Mouse (Mus musculus): ENCODE measurements around the gene Rasd1. TPM values are rescaled to one million over a fixed set of nuclear protein-coding genes. Genes with fewer than 3 reads are reported as not detected.
"Not testable (repeated sequence)": the region's sequence is repeated elsewhere in the genome, so short reads cannot be mapped to it uniquely, and the experiment has no call there.

Gene Rasd1
- polyA plus RNA-seq, 1 experiment from 2014 or later, result 1.7 TPM

GRCm38 (mm10) chr11:59952892-59953291 lies 11.9 kb downstream of the Rasd1 start:
- H3K27me3 ChIP-seq (ENCODE audit: low read depth, poor library complexity, severe bottlenecking), result no peaks in the 10 kb centered on the region
- H3K36me3 ChIP-seq, result peaks cover 24% of the 10 kb centered on the region
- peaks cover 10% of the 10 kb centered on the region for H3K4me1 ChIP-seq
- WGBS, result 91% methylated on average over 14 of the region's 14 CpGs
- DNase-seq (ENCODE audit: low spot score), result no peak
- no peak overlapping the region for H3K4me3 ChIP-seq
- H3K9me3 ChIP-seq (replicated peaks), result no peaks in the 10 kb centered on the region
- no peak overlapping the region for H3K27ac ChIP-seq (replicated peaks)

DNA sequence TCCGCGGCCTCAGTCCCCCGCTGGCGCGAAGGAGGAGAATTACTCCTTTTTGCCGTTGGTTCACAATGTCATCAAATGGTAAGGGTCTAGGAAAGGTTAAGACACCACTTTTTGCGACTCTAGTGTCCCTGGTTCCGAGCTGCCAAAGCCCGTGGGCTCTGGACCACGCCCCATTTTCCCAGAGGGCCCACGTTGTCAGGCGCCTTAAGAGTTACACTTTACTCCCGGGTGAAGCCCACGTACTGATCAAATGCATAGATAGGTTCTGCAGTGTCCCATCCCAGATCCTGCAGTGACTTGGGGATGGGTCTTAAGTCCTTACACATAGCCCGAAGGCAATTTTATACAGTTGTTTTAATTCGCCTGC lies 16.4 kb downstream of the Rasd1 start:
- Histone ChIP-seq H3K36me3 (0 out of 2 replicates have a peak, but pooled peaks cover 6% of the 10 kb centered on the region), H3K27me3 (ENCODE audit: low read depth, poor library complexity, severe bottlenecking) (no peaks in the 10 kb centered on the region), H3K9me3 (replicated peaks) (no peaks in the 10 kb centered on the region), H3K4me1 (peaks cover 21% of the 10 kb centered on the region), H3K4me3 (peak overlapping the region; percentile 88), H3K27ac (replicated peaks) (peak overlapping the region; percentile 93)
- WGBS, result 2% methylated on average over 16 of the region's 16 CpGs
- no peak for DNase-seq (ENCODE audit: low spot score)

DNA sequence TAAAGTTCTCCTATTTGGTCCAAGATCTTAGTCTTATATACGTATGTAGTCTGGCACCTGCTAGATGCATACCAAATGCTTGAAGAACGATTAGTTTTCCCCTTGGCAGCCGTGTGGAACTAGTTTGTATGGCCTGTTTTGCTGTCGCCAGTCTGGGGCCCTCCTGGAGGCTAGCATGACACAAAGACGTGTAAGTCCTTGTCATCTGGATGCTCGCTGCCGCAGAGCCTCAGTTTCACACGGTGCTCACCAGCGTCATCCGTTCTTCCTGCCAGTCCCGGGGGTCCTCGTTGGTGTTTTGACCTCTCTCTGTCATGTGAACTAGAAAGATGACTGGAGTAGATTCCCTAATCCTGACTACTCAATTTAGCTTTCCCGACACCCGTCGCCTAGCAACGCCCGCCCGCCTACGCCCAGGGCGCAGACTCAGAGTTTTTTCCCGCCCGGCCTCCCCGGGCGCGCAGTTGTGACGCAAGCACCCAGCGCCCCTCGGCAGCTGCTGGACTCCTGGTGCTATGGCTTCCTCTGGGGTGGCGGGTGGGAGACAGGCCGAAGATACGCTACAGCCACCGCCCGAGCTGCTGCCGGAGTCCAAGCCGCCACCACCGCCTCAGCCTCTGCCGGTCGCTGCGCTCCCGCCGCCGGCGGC lies 16.9 kb downstream of the Rasd1 start, which contains the start of gene Med9:
Gene Med9 (plus strand): TSS at position 455 of the 649 bp plus-strand sequence.
- 2% methylated on average over 43 of the region's 43 CpGs for WGBS
- Histone ChIP-seq H3K4me1 (peaks cover 21% of the 10 kb centered on the region), H3K9me3 (replicated peaks) (no peaks in the 10 kb centered on the region), H3K36me3 (0 out of 2 replicates have a peak, but pooled peaks cover 6% of the 10 kb centered on the region), H3K27me3 (ENCODE audit: low read depth, poor library complexity, severe bottlenecking) (no peaks in the 10 kb centered on the region), H3K4me3 (peak within 1 kb of the TSS; percentile 88), H3K27ac (replicated peaks) (peak within 1 kb of the TSS; percentile 93)
- peak; percentile 96 for DNase-seq (ENCODE audit: low spot score)

DNA sequence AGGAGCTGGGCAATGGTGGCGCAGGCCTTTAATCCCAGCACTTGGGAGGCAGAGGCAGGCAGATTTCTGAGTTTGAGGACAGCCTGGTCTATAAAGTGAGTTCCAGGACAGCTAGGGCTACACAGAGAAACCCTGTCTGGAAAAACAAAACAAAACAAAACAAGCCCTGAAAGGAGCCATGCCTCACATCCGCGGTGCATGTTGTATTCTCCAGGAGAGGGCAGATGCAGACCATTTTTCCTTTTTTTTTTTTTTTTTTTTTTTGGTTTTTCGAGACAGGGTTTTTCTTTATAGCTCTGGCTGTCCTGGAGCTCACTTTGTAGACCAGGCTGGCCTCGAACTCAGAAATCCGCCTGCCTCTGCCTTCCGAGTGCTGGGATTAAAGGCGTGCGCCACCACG lies 19.9 kb downstream of the Rasd1 start:
- not testable (repeated sequence) for DNase-seq (ENCODE audit: low spot score); H3K9me3 ChIP-seq (replicated peaks); H3K4me3 ChIP-seq; H3K27ac ChIP-seq (replicated peaks); H3K36me3 ChIP-seq; H3K27me3 ChIP-seq (ENCODE audit: low read depth, poor library complexity, severe bottlenecking)
- 90% methylated on average over 10 of the region's 10 CpGs for WGBS
- peaks cover 21% of the 10 kb centered on the region for H3K4me1 ChIP-seq

DNA sequence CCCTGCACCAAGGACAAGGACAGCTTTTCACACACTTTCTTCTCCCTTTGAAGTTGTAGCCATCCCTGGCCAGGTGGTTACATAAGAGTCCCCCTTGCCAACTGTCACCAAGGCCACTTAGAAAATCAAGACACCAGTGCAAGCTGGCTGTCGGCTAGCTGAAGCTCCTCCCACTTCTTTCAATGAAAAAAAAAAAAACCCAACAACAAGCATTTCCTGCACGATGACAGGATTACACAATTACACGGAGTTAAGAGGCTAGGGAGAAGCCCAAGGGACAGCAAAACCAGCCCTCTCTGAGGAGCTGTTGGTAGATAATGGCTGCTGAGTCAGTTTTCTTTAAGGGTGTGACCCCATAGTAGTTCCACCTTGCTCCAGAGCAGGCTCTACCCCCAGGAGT lies 23.4 kb downstream of the Rasd1 start:
- H3K4me3 ChIP-seq, result no peak overlapping the region
- no peaks in the 10 kb centered on the region for H3K36me3 ChIP-seq
- DNase-seq (ENCODE audit: low spot score), result no peak
- H3K27ac ChIP-seq (replicated peaks), result no peak overlapping the region
- no peaks in the 10 kb centered on the region for H3K4me1 ChIP-seq
- H3K27me3 ChIP-seq (ENCODE audit: low read depth, poor library complexity, severe bottlenecking), result no peaks in the 10 kb centered on the region; the same call in 1 of the 2 replicates
- WGBS, result 25% methylated on average over 3 of the region's 3 CpGs
- H3K9me3 ChIP-seq (replicated peaks), result no peaks in the 10 kb centered on the region

DNA sequence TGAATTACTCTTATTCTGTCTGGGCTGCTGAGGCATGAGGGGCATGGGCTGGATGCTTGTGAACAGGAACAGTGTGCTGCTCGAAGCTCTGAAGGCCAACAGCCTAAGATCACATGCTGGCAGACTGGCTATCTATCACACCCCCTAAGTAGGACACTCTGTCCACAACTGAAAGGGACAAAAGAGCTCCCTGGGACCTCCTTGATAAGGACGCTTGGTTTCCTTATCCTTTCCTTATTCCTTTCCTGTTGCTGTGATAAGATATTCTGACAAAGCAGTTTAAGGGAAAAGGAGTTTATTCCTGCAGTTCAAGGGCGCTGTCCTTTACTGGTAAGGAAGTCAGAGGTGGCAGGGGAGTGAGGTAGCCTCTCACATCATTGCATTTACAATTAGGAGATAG lies 24.1 kb downstream of the Rasd1 start:
- Histone ChIP-seq H3K4me1 (no peaks in the 10 kb centered on the region), H3K27ac (replicated peaks) (no peak overlapping the region), H3K36me3 (no peaks in the 10 kb centered on the region), H3K4me3 (no peak overlapping the region), H3K27me3 (ENCODE audit: low read depth, poor library complexity, severe bottlenecking) (no peaks in the 10 kb centered on the region; the same call in 1 of the 2 replicates), H3K9me3 (replicated peaks) (no peaks in the 10 kb centered on the region)
- no peak for DNase-seq (ENCODE audit: low spot score)
- WGBS, result 66% methylated on average over 3 of the region's 3 CpGs

DNA sequence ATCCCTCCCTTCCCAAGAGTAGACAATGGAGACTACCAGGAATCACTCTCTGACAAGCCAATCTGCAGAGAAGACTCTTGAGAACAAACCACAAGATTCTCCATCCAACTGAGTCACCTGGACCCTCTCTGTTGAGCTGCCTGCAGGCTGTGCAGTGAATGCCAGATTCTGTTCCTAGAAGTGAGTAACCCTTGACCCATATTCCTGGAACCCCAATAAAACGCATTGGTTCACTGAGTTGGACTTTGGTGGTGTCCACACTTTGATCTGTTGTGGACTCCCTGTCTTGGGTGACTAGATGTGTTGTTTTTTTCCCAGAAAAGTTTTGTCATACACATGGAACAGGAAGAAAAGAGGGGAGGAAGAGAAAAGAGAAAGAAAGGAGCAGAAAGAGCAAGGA lies 24.9 kb downstream of the Rasd1 start:
- Histone ChIP-seq H3K9me3 (replicated peaks) (no peaks in the 10 kb centered on the region), H3K27ac (replicated peaks) (no peak overlapping the region), H3K4me3 (no peak overlapping the region), H3K27me3 (ENCODE audit: low read depth, poor library complexity, severe bottlenecking) (no peaks in the 10 kb centered on the region; the same call in 1 of the 2 replicates), H3K4me1 (no peaks in the 10 kb centered on the region), H3K36me3 (no peaks in the 10 kb centered on the region)
- WGBS, result 81% methylated on average over 1 of the region's 1 CpGs
- DNase-seq (ENCODE audit: low spot score), result no peak

- Histone ChIP-seq H3K4me1 (0 out of 2 replicates have a peak, but pooled peaks cover 6% of the 10 kb centered on the region), H3K27ac (replicated peaks) (no peak overlapping the region), H3K27me3 (ENCODE audit: low read depth, poor library complexity, severe bottlenecking) (peaks cover 4% of the 10 kb centered on the region; the same call in 1 of the 2 replicates), H3K9me3 (replicated peaks) (no peaks in the 10 kb centered on the region), H3K36me3 (no peaks in the 10 kb centered on the region), H3K4me3 (no peak overlapping the region)
- WGBS, result 60% methylated on average over 2 of the region's 2 CpGs
- DNase-seq (ENCODE audit: low spot score), result no peak
These were observed 27.1 kb downstream of the Rasd1 start for GRCm38 (mm10) chr11:59937615-59938014.

GRCm38 (mm10) chr11:59937023-59937422 lies 27.7 kb downstream of the Rasd1 start:
- Histone ChIP-seq H3K4me3 (no peak overlapping the region), H3K9me3 (replicated peaks) (no peaks in the 10 kb centered on the region), H3K36me3 (no peaks in the 10 kb centered on the region), H3K4me1 (0 out of 2 replicates have a peak, but pooled peaks cover 6% of the 10 kb centered on the region), H3K27me3 (ENCODE audit: low read depth, poor library complexity, severe bottlenecking) (0 out of 2 replicates have a peak, but pooled peaks cover 4% of the 10 kb centered on the region), H3K27ac (replicated peaks) (no peak overlapping the region)
- no peak for DNase-seq (ENCODE audit: low spot score)
- 84% methylated on average over 3 of the region's 3 CpGs for whole genome bisulfite sequencing

DNA sequence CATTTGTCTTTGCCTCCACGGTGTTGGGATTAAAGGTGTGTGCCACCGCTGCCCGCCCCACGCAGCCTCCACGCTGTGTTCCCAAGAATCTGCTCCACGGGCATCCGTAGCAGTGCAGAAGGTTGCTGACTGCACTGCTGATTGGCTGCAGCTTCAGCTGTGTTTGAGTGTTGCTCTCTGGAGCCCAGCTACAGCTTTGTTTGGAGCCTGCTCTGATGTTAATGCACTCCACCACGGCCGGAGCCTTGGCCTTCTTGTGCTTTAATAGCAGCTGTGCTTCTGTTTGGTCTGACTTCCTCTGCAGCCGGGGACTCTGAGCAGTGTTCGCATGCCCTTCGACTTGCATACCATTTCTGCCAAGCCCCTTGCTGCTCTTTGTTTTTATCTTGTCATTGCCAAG lies 30.8 kb downstream of the Rasd1 start:
- H3K4me3 ChIP-seq, result no peak overlapping the region
- 57% methylated on average over 12 of the region's 12 CpGs for WGBS
- H3K27me3 ChIP-seq (ENCODE audit: low read depth, poor library complexity, severe bottlenecking), result 0 out of 2 replicates have a peak, but pooled peaks cover 4% of the 10 kb centered on the region
- no peak for DNase-seq (ENCODE audit: low spot score)
- 0 out of 2 replicates have a peak overlapping the region, but pooled peaks have one; percentile 33 for H3K27ac ChIP-seq (replicated peaks)
- no peaks in the 10 kb centered on the region for H3K9me3 ChIP-seq (replicated peaks)
- no peaks in the 10 kb centered on the region for H3K36me3 ChIP-seq
- H3K4me1 ChIP-seq, result 0 out of 2 replicates have a peak, but pooled peaks cover 6% of the 10 kb centered on the region

DNA sequence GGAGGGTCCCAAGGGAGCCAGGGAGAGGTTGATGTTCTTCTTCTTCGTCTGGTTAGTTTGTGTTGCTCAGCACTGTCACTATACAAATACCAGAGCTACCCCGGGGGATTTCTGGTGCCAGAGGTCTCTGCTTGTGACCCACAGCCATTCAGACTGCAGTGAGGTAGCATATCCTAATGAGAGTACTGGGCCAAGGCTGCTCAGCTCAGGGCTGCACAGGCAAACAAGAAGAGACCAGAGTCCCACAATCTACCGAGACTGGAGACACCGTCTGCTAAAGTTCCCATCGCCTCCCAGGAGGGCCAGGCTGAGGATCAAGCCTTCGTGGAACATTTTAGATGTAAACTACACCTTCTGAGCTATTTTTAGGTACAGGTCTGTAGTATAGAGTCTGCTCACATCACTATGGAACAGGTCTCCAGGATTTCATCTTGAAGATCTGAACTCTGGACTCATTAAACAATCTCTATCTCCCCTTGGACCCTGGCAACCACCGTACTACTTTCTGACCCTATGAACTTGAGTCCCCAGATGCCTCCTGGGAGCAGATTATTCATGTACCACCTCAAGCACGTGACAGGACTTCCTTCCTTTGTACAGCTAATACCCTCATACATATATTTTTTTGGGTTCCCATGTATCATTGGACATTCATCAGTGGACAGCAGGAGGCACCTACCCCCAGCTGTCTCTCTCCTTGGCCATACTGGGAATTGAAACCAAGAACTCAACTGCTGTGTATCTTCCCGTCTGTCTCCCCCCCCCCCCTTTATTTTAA lies 32.0 kb downstream of the Rasd1 start:
- no peak overlapping the region for H3K27ac ChIP-seq (replicated peaks)
- no peak overlapping the region for H3K4me3 ChIP-seq
- H3K9me3 ChIP-seq (replicated peaks), result no peaks in the 10 kb centered on the region
- WGBS, result 78% methylated on average over 9 of the region's 9 CpGs
- no peak for DNase-seq (ENCODE audit: low spot score)
- H3K27me3 ChIP-seq (ENCODE audit: low read depth, poor library complexity, severe bottlenecking), result 0 out of 2 replicates have a peak, but pooled peaks cover 4% of the 10 kb centered on the region
- 0 out of 2 replicates have a peak, but pooled peaks cover 6% of the 10 kb centered on the region for H3K4me1 ChIP-seq
- no peaks in the 10 kb centered on the region for H3K36me3 ChIP-seq

- Histone ChIP-seq H3K9me3 (replicated peaks) (no peaks in the 10 kb centered on the region), H3K4me1 (0 out of 2 replicates have a peak, but pooled peaks cover 6% of the 10 kb centered on the region), H3K27me3 (ENCODE audit: low read depth, poor library complexity, severe bottlenecking) (0 out of 2 replicates have a peak, but pooled peaks cover 4% of the 10 kb centered on the region), H3K4me3 (no peak overlapping the region), H3K27ac (replicated peaks) (no peak overlapping the region), H3K36me3 (no peaks in the 10 kb centered on the region)
- WGBS, result 71% methylated on average over 4 of the region's 4 CpGs
- no peak for DNase-seq (ENCODE audit: low spot score)
These were observed 34.7 kb downstream of the Rasd1 start for GRCm38 (mm10) chr11:59930031-59930430.

DNA sequence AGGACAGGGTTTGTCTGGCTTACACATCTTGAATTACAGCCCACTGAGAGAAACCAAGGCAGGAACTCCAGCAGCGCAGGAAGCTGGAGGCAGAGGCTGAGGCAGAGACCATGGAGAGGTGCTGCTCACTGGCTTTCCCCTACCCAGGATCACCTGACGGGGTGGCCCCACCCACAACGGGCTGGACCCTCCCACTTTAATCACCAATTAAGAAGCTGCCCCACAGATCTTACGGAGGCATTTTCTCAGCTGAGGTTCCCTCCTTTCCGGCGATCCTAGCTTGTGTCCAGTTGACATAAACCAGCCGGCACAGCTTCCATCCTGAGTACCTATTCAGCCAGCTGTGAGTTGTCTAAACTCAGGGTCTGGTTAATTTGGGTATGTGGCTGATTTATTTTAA lies 43.5 kb downstream of the Rasd1 start:
- Histone ChIP-seq H3K36me3 (no peaks in the 10 kb centered on the region), H3K27ac (replicated peaks) (no peak overlapping the region), H3K9me3 (replicated peaks) (no peaks in the 10 kb centered on the region), H3K4me1 (0 out of 2 replicates have a peak, but pooled peaks cover 3% of the 10 kb centered on the region), H3K4me3 (no peak overlapping the region), H3K27me3 (ENCODE audit: low read depth, poor library complexity, severe bottlenecking) (no peaks in the 10 kb centered on the region)
- WGBS, result 20% methylated on average over 7 of the region's 7 CpGs
- DNase-seq (ENCODE audit: low spot score), result no peak

Data from midbrain, embryonic 10.5 days (tissue).